Mouse (Mus musculus): ENCODE data around the gene Amot.

Gene Amot

GRCm38 (mm10) chrX:145504717-145505415 lies at the start of gene Amot:
Gene Amot (minus strand): TSS chrX:145505181.
- H3K36me3 ChIP-seq (ENCODE audit: control insufficient read depth, insufficient read depth, low read length, poor library complexity, severe bottlenecking): no peaks in the 10 kb centered on the region
- no peaks in the 10 kb centered on the region for H3K27me3 ChIP-seq (ENCODE audit: control insufficient read depth, insufficient read depth, low read length, poor library complexity, severe bottlenecking)
- DNase-seq (ENCODE audit: low read depth, low spot score): peak; percentile 70

GRCm38 (mm10) chrX:145545060-145545459 lies 40.1 kb upstream of the Amot start:
- no peak for DNase-seq (ENCODE audit: low read depth, low spot score)
- Histone ChIP-seq H3K27me3 (ENCODE audit: control insufficient read depth, insufficient read depth, low read length, poor library complexity, severe bottlenecking) (no peaks in the 10 kb centered on the region), H3K36me3 (ENCODE audit: control insufficient read depth, insufficient read depth, low read length, poor library complexity, severe bottlenecking) (no peaks in the 10 kb centered on the region)

DNA sequence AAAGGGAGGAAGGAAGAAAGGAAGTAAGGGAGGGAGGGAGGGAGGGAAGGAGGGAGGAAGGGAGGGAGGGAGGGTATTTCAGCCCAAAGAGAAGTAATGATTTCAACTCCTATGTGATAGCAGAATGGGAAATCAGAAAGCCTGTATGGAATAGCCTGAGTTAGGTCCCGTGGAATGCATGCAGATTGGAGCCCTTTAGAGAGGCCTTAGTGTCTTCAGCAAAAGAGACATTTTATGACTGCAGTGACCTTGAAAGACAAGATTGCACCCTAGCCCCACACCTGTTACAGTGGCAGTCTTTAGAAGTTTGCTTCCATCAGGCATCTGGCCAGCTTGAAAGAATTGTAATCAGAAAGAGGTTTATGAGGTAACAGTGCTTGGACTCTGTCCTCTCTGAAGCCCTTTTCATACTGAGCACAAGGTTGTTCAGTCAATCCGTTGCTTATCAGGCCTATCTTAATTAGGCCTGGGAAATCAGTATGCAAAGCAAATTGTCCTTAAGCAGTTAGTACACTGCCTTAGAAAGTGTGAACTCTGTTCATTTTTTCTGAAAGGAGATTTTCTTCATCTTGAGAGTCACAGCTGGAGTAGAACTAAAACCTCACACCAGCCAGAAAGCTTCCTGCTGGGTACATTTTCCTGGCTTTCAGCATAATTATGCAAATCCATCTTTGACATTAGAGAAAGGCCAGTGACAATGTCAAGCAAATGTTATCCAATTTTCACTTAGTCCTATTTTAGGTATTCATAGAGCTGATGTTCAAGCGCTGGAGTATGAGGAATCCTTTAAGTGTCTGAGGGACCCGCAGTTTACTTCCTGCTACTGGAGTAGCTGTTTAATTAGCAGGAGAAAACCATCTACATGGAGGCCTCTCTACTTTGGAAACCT lies 38.9 kb upstream of the Amot start:
- Histone ChIP-seq H3K27me3 (ENCODE audit: control insufficient read depth, insufficient read depth, low read length, poor library complexity, severe bottlenecking) (no peaks in the 10 kb centered on the region), H3K36me3 (ENCODE audit: control insufficient read depth, insufficient read depth, low read length, poor library complexity, severe bottlenecking) (no peaks in the 10 kb centered on the region)
- DNase-seq (ENCODE audit: low read depth, low spot score): no peak

DNA sequence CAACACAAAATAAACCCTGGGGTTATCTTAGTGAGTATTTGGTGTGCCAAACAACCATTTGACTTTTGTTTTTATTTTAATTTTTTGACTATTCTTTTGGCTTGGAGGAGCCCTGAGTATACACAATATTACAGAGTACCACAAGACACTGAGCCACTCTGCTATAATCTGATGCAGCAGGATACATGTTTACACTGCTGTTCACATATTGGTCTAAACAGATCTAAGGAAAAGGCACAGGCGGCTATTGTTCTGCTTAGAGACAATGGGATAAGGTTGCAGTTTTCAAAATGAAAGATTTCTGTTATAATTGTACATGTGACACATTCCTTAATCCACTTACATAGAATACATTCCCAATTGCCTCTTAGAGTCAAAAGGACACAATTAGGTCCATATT lies 36.1 kb upstream of the Amot start:
- no peak for DNase-seq (ENCODE audit: low read depth, low spot score)
- H3K36me3 ChIP-seq (ENCODE audit: control insufficient read depth, insufficient read depth, low read length, poor library complexity, severe bottlenecking): no peaks in the 10 kb centered on the region
- no peaks in the 10 kb centered on the region for H3K27me3 ChIP-seq (ENCODE audit: control insufficient read depth, insufficient read depth, low read length, poor library complexity, severe bottlenecking)

GRCm38 (mm10) chrX:145540321-145540720 lies 35.3 kb upstream of the Amot start:
- no peak for DNase-seq (ENCODE audit: low read depth, low spot score)
- no peaks in the 10 kb centered on the region for H3K36me3 ChIP-seq (ENCODE audit: control insufficient read depth, insufficient read depth, low read length, poor library complexity, severe bottlenecking)
- no peaks in the 10 kb centered on the region for H3K27me3 ChIP-seq (ENCODE audit: control insufficient read depth, insufficient read depth, low read length, poor library complexity, severe bottlenecking)

DNA sequence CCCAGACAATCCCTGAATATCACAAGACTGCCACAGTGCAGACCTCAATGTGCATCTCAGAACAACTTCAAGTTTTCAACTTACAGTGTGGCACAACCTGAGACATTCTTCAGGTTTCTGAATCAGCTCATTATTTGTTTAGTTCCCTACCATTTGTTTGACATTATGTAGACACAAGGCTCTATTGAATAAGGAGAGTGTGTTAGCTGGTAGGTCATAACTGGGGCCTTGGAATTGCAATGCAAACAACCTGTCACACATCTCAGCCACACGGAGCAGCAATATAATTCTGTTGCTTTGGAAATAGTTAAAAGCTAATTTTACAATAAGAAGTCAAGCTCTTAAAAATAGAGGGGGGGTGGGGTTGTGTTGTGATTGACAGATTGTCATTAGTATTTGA lies 24.6 kb upstream of the Amot start:
- H3K27me3 ChIP-seq (ENCODE audit: control insufficient read depth, insufficient read depth, low read length, poor library complexity, severe bottlenecking): no peaks in the 10 kb centered on the region
- H3K36me3 ChIP-seq (ENCODE audit: control insufficient read depth, insufficient read depth, low read length, poor library complexity, severe bottlenecking): no peaks in the 10 kb centered on the region
- no peak for DNase-seq (ENCODE audit: low read depth, low spot score)

DNA sequence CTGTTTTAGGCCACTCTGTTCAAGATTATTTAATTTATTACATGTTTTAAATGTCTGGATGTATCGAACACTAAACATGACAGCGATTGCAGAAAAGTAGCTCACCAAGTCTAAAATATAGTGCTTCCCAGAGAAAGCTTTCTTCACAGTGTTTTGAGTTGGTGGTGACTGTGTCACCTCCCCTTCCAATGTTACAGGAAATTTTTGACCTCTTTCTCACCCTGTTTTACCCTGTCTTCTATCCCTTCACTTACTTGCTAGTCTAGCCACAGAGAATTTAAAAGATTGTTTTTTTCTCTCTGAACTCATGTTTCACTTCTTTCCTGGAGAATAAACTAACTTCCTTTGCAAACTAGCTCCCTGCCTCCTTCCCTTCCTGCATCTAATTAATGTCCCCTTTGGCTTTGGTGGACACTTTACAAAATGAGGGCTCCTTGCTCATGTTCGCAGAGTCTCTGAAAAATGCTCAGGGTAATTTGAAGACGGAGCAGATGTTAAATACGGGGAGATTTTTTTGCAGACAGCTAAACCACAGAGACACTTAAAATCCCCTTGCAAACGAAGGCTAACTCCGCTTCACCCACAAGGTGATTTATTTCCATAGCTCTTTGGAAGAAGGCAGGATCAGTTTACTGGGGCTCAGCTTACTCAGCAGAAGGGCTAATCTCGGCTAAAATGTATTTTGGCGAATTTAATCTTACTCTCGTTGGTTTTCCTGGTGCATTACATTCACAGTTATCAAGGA lies 11.5 kb upstream of the Amot start:
- no peak for DNase-seq (ENCODE audit: low read depth, low spot score)
- Histone ChIP-seq H3K36me3 (ENCODE audit: control insufficient read depth, insufficient read depth, low read length, poor library complexity, severe bottlenecking) (no peaks in the 10 kb centered on the region), H3K27me3 (ENCODE audit: control insufficient read depth, insufficient read depth, low read length, poor library complexity, severe bottlenecking) (no peaks in the 10 kb centered on the region)

- Histone ChIP-seq H3K36me3 (ENCODE audit: control insufficient read depth, insufficient read depth, low read length, poor library complexity, severe bottlenecking) (no peaks in the 10 kb centered on the region), H3K27me3 (ENCODE audit: control insufficient read depth, insufficient read depth, low read length, poor library complexity, severe bottlenecking) (no peaks in the 10 kb centered on the region)
- no peak for DNase-seq (ENCODE audit: low read depth, low spot score)
These were observed 10.6 kb upstream of the Amot start for GRCm38 (mm10) chrX:145515498-145516158.

GRCm38 (mm10) chrX:145510675-145511074 lies 5.7 kb upstream of the Amot start:
- no peaks in the 10 kb centered on the region for H3K36me3 ChIP-seq (ENCODE audit: control insufficient read depth, insufficient read depth, low read length, poor library complexity, severe bottlenecking)
- no peak for DNase-seq (ENCODE audit: low read depth, low spot score)
- H3K27me3 ChIP-seq (ENCODE audit: control insufficient read depth, insufficient read depth, low read length, poor library complexity, severe bottlenecking): no peaks in the 10 kb centered on the region

DNA sequence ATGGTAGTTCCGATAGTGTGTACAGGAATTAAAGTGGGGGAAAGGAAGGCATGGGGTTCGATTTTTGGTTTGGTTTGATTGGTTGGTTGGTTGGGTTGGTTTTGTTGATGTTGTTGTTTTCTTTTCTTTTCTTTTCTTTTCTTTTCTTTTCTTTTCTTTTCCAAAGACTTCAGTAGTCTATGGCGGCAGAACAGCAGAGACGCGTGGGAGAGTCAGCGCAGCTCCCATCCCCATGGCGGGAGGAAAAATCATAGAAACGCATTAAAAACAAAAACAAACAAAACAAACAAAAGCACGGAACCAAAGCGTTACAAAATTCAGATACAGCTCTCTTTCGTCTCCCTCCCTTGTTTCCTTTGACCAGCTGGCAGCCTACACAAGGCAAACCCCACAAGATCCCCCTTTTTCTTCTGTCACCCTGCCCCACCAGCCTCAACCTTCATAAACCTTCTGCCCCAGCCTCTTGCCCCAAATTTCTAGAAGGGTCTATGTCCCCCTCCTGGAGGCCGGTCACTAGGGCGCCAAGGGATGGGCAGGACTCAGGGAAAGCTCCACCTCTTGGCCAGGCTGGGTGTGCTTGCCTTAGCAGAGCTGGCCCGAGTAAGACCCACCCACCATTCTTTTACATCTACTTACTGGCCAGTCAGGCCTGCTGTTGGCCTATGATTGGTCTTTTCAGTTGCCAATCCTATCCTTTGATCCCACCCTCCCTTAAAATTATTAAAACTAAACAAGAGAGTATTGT lies 648 bp upstream of the Amot start:
- Histone ChIP-seq H3K27me3 (ENCODE audit: control insufficient read depth, insufficient read depth, low read length, poor library complexity, severe bottlenecking) (no peaks in the 10 kb centered on the region), H3K36me3 (ENCODE audit: control insufficient read depth, insufficient read depth, low read length, poor library complexity, severe bottlenecking) (no peaks in the 10 kb centered on the region)
- DNase-seq (ENCODE audit: low read depth, low spot score): peak; percentile 67

DNA sequence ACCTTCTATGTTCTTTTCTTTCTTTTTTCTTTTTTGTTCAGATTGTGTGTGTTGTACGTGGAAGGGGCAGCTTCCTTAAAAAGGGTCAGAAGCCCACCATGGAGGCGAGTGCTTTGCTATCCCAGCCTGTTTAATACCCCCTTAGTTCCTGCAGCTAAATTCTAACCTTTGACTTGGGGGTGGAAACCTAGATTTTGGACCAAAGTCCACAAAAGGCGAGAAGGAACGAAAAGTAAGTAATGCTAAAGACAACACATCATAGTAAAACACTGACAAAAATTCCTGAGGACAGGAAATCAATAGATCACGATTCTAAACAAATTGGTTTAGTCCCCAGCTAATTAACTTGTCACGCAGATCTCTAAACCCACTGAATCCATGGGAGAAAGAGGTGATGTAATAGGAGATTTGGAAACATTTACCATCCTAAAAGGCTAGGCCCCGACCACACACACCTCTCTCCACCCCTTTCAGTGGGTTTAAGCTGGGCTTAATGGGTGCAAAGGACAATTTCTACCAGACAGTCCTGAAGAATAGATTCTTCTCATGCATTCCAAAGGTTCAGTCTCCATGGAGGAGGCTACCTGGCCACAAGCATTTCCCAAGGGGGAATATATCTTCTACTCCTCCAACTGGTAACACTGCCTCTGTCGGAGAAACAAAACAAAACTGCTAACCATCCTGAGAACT lies 3.2 kb downstream of the Amot start:
- Histone ChIP-seq H3K27me3 (ENCODE audit: control insufficient read depth, insufficient read depth, low read length, poor library complexity, severe bottlenecking) (no peaks in the 10 kb centered on the region), H3K36me3 (ENCODE audit: control insufficient read depth, insufficient read depth, low read length, poor library complexity, severe bottlenecking) (no peaks in the 10 kb centered on the region)
- no peak for DNase-seq (ENCODE audit: low read depth, low spot score)

DNA sequence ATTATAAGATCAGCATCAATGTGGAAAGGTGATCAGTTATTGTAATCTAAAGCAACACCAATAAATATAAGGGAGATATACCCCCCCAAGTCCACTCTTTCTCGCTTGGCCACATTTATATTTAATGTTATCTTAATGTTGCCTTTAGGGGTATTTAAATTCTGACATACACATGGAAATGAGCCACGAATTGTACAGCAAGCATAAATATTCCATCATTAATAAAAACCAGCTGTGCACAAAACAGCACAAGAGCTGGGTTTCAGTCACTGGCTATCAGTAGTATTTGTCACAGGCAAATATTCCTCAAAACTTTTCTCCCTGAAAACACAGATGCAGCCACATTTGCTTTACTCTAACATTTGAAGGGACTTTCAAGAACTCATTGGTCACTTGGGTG lies 5.9 kb downstream of the Amot start:
- no peaks in the 10 kb centered on the region for H3K27me3 ChIP-seq (ENCODE audit: control insufficient read depth, insufficient read depth, low read length, poor library complexity, severe bottlenecking)
- H3K36me3 ChIP-seq (ENCODE audit: control insufficient read depth, insufficient read depth, low read length, poor library complexity, severe bottlenecking): no peaks in the 10 kb centered on the region
- DNase-seq (ENCODE audit: low read depth, low spot score): no peak

- no peaks in the 10 kb centered on the region for H3K27me3 ChIP-seq (ENCODE audit: control insufficient read depth, insufficient read depth, low read length, poor library complexity, severe bottlenecking)
- H3K36me3 ChIP-seq (ENCODE audit: control insufficient read depth, insufficient read depth, low read length, poor library complexity, severe bottlenecking): no peaks in the 10 kb centered on the region
- DNase-seq (ENCODE audit: low read depth, low spot score): no peak
These were observed 6.3 kb downstream of the Amot start for GRCm38 (mm10) chrX:145498691-145499090.

Measured in splenic B cell, adult 2 months (primary cell).